Mouse (Mus musculus): Measurements from ENCODE around the gene Psd4. TPM values are rescaled to one million over a fixed set of nuclear protein-coding genes. Genes with fewer than 3 reads are reported as not detected.

The Psd4 gene
- polyA plus RNA-seq, 1 experiment from 2014 or later, result 1.2 TPM

DNA sequence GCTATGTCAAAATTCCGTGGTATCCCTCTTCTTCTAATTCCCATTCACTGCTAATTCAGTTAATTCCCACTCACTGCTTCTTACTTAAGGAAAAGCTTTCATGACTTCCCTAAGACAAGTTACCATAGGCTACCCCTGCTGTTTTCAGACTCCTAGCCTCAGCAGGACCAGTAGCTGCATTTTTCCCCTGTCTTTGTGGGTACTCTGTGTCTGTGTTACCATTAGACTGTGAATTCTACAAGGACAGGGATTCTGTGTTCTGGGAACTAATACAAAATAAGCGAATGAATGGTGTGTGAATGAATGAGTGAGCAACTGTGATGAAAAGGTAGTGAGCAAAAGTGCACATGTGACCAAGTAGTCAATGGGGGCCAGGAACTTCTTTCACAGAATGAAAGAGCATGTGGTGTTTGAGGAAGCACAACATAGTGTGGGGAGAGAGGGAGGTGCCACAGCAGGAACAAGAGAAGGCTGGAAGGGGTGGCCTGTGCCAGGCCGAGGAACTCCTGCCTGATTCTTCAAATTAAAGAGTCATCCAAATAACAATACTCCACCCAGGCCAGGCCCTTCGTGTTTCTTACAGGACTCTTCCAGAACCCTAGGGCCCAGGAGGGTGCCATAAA lies 75.0 kb downstream of the Psd4 start:
- no peaks in the 10 kb centered on the region for H3K4me1 ChIP-seq (replicated peaks)
- ATAC-seq (replicated peaks; ENCODE audit: insufficient number of reproducible peaks, insufficient read depth, low FRiP score, low read depth), result no peak
- 60% methylated on average over 4 of the region's 4 CpGs for WGBS
- no peak overlapping the region for H3K4me3 ChIP-seq
- H3K9me3 ChIP-seq (replicated peaks), result no peaks in the 10 kb centered on the region
- H3K4me2 ChIP-seq, result no peak overlapping the region
- H3K36me3 ChIP-seq, result no peaks in the 10 kb centered on the region
- no peaks in the 10 kb centered on the region for H3K27me3 ChIP-seq
- no peak overlapping the region for H3K27ac ChIP-seq
- no peak overlapping the region for H3K9ac ChIP-seq

DNA sequence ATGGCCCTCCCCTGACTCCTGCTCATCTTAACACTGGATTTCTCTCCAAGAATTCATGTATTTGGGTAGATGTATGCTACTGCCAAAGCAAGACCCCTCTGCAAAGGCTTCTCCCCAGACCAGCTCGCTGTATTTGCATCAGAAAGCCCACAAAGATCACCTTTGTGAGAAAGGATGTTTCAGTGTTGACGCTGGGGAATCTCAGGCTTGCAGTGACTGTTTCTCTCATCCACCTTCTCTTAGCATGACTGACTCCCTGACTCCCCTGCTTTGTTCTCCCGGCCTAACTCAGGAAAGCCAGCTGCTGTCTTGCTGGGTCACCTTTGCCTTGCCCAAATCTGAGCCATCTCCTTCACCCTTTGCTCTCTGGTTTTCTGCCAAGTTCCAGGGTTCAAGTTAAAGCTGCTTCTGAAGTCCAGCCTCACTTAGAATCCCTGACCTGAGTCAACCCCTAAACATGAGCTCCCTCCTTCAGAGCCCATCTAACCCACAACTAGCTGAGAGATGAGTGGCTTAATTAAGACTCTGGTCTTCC lies 75.9 kb downstream of the Psd4 start:
- H3K4me2 ChIP-seq, result no peak overlapping the region
- H3K9me3 ChIP-seq (replicated peaks), result no peaks in the 10 kb centered on the region
- H3K36me3 ChIP-seq, result no peaks in the 10 kb centered on the region
- no peak overlapping the region for H3K9ac ChIP-seq
- no peak overlapping the region for H3K27ac ChIP-seq
- no peak overlapping the region for H3K4me3 ChIP-seq
- no peaks in the 10 kb centered on the region for H3K27me3 ChIP-seq
- H3K4me1 ChIP-seq (replicated peaks), result no peaks in the 10 kb centered on the region
- no peak for ATAC-seq (replicated peaks; ENCODE audit: insufficient number of reproducible peaks, insufficient read depth, low FRiP score, low read depth)
- WGBS, result 52% methylated on average over 3 of the region's 3 CpGs

DNA sequence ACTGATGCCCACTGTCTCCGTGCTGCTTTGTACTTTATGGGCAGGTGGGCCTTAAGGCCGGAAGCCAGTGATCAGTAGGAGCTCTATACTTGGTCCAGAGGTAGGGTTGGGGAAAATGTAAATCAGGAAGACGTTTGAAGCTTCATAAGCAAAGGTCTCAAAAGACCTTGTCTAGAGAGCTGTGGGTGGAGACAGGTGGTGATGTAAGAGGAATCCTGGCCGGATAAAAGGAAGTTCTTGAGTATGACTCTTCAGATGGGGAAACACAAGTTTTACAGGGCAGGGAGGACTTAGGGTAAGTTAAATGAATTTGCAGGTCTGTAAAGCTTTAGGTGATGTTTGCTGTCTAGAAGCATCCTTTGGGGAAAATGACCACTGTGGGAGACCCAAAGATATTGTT lies 81.7 kb downstream of the Psd4 start:
- 72% methylated on average over 4 of the region's 4 CpGs for WGBS
- H3K4me2 ChIP-seq, result no peak overlapping the region
- no peak overlapping the region for H3K9ac ChIP-seq
- H3K27me3 ChIP-seq, result no peaks in the 10 kb centered on the region
- no peak overlapping the region for H3K4me3 ChIP-seq
- no peaks in the 10 kb centered on the region for H3K4me1 ChIP-seq (replicated peaks)
- no peaks in the 10 kb centered on the region for H3K9me3 ChIP-seq (replicated peaks)
- H3K27ac ChIP-seq, result no peak overlapping the region
- no peaks in the 10 kb centered on the region for H3K36me3 ChIP-seq
- ATAC-seq (replicated peaks; ENCODE audit: insufficient number of reproducible peaks, insufficient read depth, low FRiP score, low read depth), result no peak

DNA sequence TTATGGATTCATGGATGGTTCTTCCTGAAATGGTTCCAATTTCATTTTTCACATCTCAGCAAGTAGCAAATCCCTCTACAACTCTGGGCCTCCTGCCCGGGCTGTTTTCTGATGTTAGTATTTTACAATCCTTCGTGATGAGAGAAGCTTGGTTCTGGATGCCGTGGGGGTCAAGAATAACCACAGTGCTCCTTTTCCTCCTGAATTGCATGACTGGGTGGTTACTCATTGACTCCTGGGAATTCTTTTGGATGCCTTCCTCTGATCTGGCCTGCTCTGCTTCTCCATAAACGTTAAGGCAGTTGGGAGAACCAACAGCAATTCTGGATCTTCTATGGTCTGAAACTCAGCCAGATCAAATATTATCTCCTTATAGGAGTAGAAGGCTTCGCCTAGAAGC lies 85.8 kb downstream of the Psd4 start:
- H3K27me3 ChIP-seq, result no peaks in the 10 kb centered on the region; the same call in 1 of the 2 replicates
- no peaks in the 10 kb centered on the region for H3K4me1 ChIP-seq (replicated peaks)
- no peaks in the 10 kb centered on the region for H3K36me3 ChIP-seq
- no peak overlapping the region for H3K4me3 ChIP-seq
- WGBS, result 68% methylated on average over 5 of the region's 5 CpGs
- H3K4me2 ChIP-seq, result no peak overlapping the region
- no peak overlapping the region for H3K9ac ChIP-seq
- H3K27ac ChIP-seq, result no peak overlapping the region
- no peaks in the 10 kb centered on the region for H3K9me3 ChIP-seq (replicated peaks)
- ATAC-seq (replicated peaks; ENCODE audit: insufficient number of reproducible peaks, insufficient read depth, low FRiP score, low read depth), result no peak

DNA sequence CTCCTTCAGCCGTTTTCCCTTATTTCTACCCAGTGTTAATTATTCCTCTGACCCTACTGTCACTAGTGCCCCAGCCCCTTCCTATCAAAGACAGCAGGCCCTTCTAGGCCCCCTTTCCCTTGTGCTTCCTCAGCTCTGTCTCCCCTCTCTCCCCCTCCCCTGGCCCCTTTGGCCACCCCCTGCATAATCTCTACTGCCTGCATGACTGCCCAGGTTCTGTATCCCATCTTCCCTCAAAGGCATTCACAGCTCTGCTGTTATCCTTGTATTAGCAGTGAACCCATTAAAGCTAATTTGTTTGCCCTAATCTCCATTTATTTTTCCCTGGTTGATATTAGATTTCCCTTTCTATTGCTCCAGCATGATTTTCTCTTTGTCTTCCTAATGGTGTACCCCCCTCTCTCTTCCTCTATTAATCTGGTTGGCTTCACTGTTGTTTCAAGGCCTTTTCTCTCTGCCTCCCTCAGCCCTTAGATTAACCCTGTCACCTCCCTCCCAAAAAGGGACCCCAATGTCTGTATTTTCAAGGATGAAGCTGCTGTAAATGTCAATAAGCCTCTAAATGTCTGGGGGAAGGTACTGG lies 87.1 kb downstream of the Psd4 start:
- 56% methylated on average over 1 of the region's 1 CpGs for WGBS
- no peak overlapping the region for H3K27ac ChIP-seq
- no peak for ATAC-seq (replicated peaks; ENCODE audit: insufficient number of reproducible peaks, insufficient read depth, low FRiP score, low read depth)

DNA sequence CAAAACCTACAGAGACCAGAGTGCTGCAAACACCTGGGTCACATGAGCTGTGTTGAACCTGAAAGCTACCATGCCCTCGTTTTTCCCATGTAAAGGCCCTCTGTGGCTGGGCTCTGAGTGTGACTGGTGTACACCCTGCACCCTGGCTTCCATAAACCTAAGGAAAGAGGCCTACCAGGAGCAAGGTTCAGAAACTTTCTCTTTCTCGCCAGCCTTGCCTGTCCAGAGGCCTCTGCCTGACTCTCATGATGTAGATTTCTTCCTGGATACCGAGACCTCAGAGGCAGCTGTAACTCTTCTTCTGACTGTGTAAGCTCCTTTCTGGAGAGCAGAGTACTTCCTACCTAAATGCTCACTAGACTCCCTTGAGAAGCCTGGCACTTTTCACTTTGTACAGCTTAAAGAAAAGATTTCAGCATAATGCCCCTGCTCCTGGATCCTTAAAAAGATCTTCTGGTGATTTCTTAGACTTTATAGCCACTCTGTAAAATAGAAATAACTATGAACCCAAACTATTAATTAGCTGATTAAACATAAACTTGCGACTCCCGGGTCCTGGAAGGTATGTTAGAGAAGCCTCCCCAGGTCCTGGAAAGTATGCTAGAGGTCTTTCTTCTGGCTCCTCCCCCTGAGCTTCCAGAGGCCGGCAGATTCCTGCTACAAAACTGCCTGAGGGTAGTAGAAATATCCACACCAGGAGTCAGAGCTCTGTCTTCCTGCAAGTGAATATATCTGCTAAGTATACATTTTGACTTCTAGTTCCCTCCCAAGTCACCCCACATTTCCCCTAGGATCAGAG lies 87.9 kb downstream of the Psd4 start:
- ATAC-seq (replicated peaks; ENCODE audit: insufficient number of reproducible peaks, insufficient read depth, low FRiP score, low read depth), result no peak
- Histone ChIP-seq H3K4me1 (replicated peaks) (no peaks in the 10 kb centered on the region), H3K4me2 (no peak overlapping the region), H3K27me3 (peaks cover 3% of the 10 kb centered on the region; the same call in 1 of the 2 replicates), H3K9me3 (replicated peaks) (no peaks in the 10 kb centered on the region), H3K27ac (no peak overlapping the region), H3K36me3 (no peaks in the 10 kb centered on the region), H3K9ac (no peak overlapping the region), H3K4me3 (no peak overlapping the region)
- 40% methylated on average over 6 of the region's 6 CpGs for WGBS

More for the DNA sequence above, 87.1 kb downstream of the Psd4 start:
- H3K4me2 ChIP-seq, result no peak overlapping the region
- no peak overlapping the region for H3K4me3 ChIP-seq
- no peaks in the 10 kb centered on the region for H3K9me3 ChIP-seq (replicated peaks)
- no peaks in the 10 kb centered on the region for H3K4me1 ChIP-seq (replicated peaks)
- peaks cover 3% of the 10 kb centered on the region; the same call in 1 of the 2 replicates for H3K27me3 ChIP-seq
- no peaks in the 10 kb centered on the region for H3K36me3 ChIP-seq
- H3K9ac ChIP-seq, result no peak overlapping the region

DNA sequence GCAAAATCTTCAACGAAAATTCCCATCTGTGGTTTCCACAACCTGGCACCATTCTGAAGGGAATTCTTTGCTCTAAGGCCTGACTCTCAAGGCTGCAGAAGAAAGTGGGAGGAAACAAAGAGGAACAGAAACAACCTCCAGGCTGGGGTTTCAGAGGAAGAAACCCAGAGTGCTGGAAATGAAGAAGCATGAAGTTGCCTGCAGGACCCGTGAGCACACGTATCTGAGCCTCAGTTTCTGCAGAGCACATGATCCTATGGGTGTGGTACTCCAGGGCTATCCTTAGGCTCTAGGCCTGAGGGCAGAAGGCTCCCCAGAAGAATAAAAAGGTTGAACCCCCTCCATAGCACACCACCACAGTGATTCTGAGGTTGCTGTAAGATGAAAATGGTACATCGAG lies 89.5 kb downstream of the Psd4 start:
- Histone ChIP-seq H3K27me3 (peaks cover 3% of the 10 kb centered on the region; the same call in 1 of the 2 replicates), H3K4me2 (no peak overlapping the region), H3K36me3 (no peaks in the 10 kb centered on the region), H3K9me3 (replicated peaks) (no peaks in the 10 kb centered on the region), H3K4me1 (replicated peaks) (no peaks in the 10 kb centered on the region), H3K9ac (no peak overlapping the region), H3K4me3 (no peak overlapping the region), H3K27ac (no peak overlapping the region)
- no peak for ATAC-seq (replicated peaks; ENCODE audit: insufficient number of reproducible peaks, insufficient read depth, low FRiP score, low read depth)
- 78% methylated on average over 4 of the region's 4 CpGs for WGBS

DNA sequence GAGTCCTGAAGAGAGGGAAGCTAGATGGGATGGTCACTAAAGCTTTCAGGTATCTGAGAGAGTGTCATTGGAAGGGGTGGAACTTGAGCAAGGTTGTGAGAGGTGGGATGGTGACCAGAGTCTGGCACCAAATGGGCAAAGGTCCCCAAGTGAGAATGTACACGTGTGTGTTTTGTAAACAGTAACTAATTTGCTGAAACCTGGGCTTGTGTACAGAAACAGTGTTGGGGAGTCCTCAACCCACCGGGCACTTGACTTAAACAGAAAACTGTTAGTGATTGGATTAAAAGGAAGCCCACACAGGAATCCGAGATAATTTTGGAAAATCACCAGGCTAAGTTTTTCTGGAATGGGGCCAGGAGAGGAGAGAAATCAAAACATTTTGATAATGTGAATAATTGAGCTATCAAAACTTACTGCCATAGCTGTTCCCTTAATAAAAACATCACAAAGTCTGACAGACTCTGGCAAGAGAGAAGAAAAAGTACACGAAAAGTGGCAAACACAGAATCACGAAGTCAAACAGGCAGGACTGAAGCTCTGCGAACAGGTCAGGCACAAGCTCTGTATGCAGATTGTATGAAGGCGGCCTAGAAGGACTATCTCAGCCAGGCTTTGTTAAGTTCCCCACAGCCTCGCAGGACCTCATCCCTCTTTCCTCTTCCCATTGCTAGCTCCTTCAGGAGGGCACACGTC lies 92.9 kb downstream of the Psd4 start:
- 24% methylated on average over 9 of the region's 9 CpGs for WGBS
- Histone ChIP-seq H3K27me3 (peaks cover 8% of the 10 kb centered on the region), H3K9ac (no peak overlapping the region), H3K4me1 (replicated peaks) (no peaks in the 10 kb centered on the region), H3K9me3 (replicated peaks) (no peaks in the 10 kb centered on the region), H3K36me3 (no peaks in the 10 kb centered on the region), H3K27ac (no peak overlapping the region), H3K4me2 (no peak overlapping the region), H3K4me3 (no peak overlapping the region)
- ATAC-seq (replicated peaks; ENCODE audit: insufficient number of reproducible peaks, insufficient read depth, low FRiP score, low read depth), result no peak; the same call in 1 of the 2 replicates

DNA sequence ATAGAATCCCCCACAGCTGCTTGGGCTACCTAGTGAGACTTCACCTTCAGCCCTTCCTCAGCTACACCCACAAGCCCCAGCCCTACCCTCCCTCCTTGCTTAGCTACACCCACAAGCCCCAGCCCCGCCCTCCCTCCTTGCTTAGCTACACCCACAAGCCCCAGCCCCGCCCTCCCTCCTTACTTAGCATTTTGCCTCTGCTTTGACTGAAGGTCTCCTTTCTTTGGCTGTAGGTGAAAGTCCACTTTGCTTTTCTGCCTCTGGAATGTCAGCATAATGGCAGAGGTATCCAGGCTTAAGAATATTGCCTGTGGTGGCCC lies 93.4 kb downstream of the Psd4 start:
- H3K4me3 ChIP-seq, result no peak overlapping the region
- H3K4me1 ChIP-seq (replicated peaks), result no peaks in the 10 kb centered on the region
- H3K4me2 ChIP-seq, result no peak overlapping the region
- peaks cover 8% of the 10 kb centered on the region for H3K27me3 ChIP-seq
- no peaks in the 10 kb centered on the region for H3K9me3 ChIP-seq (replicated peaks)
- no peaks in the 10 kb centered on the region for H3K36me3 ChIP-seq
- WGBS, result 17% methylated on average over 2 of the region's 2 CpGs
- ATAC-seq (replicated peaks; ENCODE audit: insufficient number of reproducible peaks, insufficient read depth, low FRiP score, low read depth), result no peak
- no peak overlapping the region for H3K9ac ChIP-seq
- no peak overlapping the region for H3K27ac ChIP-seq

Measured in heart, embryonic 15.5 days (tissue).